Mouse (Mus musculus) embryonic facial prominence, embryonic 10.5 days (tissue): ENCODE measurements around the gene Inpp4b. TPM values are rescaled to one million over a fixed set of nuclear protein-coding genes. Genes with fewer than 3 reads are reported as not detected.
A peak's percentile ranks its signal among the peaks of the same experiment; 100 is the strongest.

Experiments
- DNase-seq: peaks from one replicate; pipeline ENCODE4 v3.0.0-alpha.2; 2017; ENCODE audit warnings: low spot score
- H3K27ac ChIP-seq: fragments of 300-500 bp; sonication (generic); replicated peaks from 2 replicates; pipeline ENCODE4 v1.5.1; 2016; ENCODE audit warnings: mild to moderate bottlenecking
- H3K27me3 ChIP-seq: fragments of 300-500 bp; sonication (generic); replicated peaks from 2 replicates; pipeline ENCODE4 v1.6.1; 2016; ENCODE audit warnings: low read depth, mild to moderate bottlenecking; ENCODE audit not compliant: poor library complexity, severe bottlenecking
- H3K36me3 ChIP-seq: fragments of 300-500 bp; sonication (generic); replicated peaks from 2 replicates; pipeline ENCODE4 v1.6.1; 2016; ENCODE audit warnings: mild to moderate bottlenecking, moderate library complexity
- H3K4me1 ChIP-seq: fragments of 300-500 bp; sonication (generic); 2 replicates; pipeline ENCODE4 v1.6.1; 2016
- H3K4me3 ChIP-seq: fragments of 300-500 bp; sonication (generic); 2 replicates; pipeline ENCODE4 v1.5.1; 2016; ENCODE audit warnings: mild to moderate bottlenecking, moderate library complexity
- H3K9me3 ChIP-seq: fragments of 300-500 bp; sonication (generic); 2 replicates; pipeline ENCODE4 v1.6.1; 2016; ENCODE audit warnings: mild to moderate bottlenecking
- WGBS: fragments of 180-500 bp; shearing (Covaris S2); methylation state at CpG from one replicate; pipeline ENCODE4 v1.1.7; 2016; 5-methylcytosine and 5-hydroxymethylcytosine counted together
- polyA plus RNA-seq: library from polyadenylated mRNA; unstranded; fragments of >200 nt; fragmentation: Nextera tagmentation; extraction: Ambion mirVana; gene quantifications from 2 replicates; pipeline ENCODE4 v1.2.1, GENCODE M21; 2016

Gene Inpp4b
- polyA plus RNA-seq, 1 experiment from 2014 or later = 12.4 TPM

GRCm38 (mm10) chr8:81608082-81608481 is 265.7 kb downstream of the Inpp4b start:
- H3K27ac ChIP-seq = no peak overlapping the region
- no peaks in the 10 kb centered on the region for H3K36me3 ChIP-seq
- DNase-seq = no peak
- WGBS = 90% methylated on average over 1 of the region's 1 CpGs
- no peaks in the 10 kb centered on the region for H3K27me3 ChIP-seq
- no peaks in the 10 kb centered on the region for H3K9me3 ChIP-seq
- no peak overlapping the region for H3K4me3 ChIP-seq
- H3K4me1 ChIP-seq = no peaks in the 10 kb centered on the region

- Histone ChIP-seq H3K27ac (no peak overlapping the region), H3K9me3 (no peaks in the 10 kb centered on the region), H3K4me3 (no peak overlapping the region), H3K27me3 (no peaks in the 10 kb centered on the region), H3K36me3 (no peaks in the 10 kb centered on the region), H3K4me1 (no peaks in the 10 kb centered on the region)
- WGBS = 82% methylated on average over 4 of the region's 4 CpGs
- no peak for DNase-seq
These were observed 266.7 kb downstream of the Inpp4b start for GRCm38 (mm10) chr8:81609064-81609463.

GRCm38 (mm10) chr8:81612611-81613010 is 270.3 kb downstream of the Inpp4b start:
- H3K27me3 ChIP-seq = no peaks in the 10 kb centered on the region
- no peaks in the 10 kb centered on the region for H3K4me1 ChIP-seq
- H3K9me3 ChIP-seq = no peaks in the 10 kb centered on the region
- no peak overlapping the region for H3K27ac ChIP-seq
- WGBS = 73% methylated on average over 2 of the region's 2 CpGs
- no peak for DNase-seq
- H3K36me3 ChIP-seq = no peaks in the 10 kb centered on the region
- H3K4me3 ChIP-seq = no peak overlapping the region

- Histone ChIP-seq H3K4me1 (no peaks in the 10 kb centered on the region), H3K4me3 (no peak overlapping the region), H3K9me3 (no peaks in the 10 kb centered on the region), H3K36me3 (no peaks in the 10 kb centered on the region), H3K27ac (no peak overlapping the region), H3K27me3 (no peaks in the 10 kb centered on the region)
- WGBS = 93% methylated on average over 1 of the region's 1 CpGs
- DNase-seq = no peak
These were observed 271.8 kb downstream of the Inpp4b start for GRCm38 (mm10) chr8:81614135-81614534.

- DNase-seq = no peak
- H3K27me3 ChIP-seq = no peaks in the 10 kb centered on the region
- H3K36me3 ChIP-seq = no peaks in the 10 kb centered on the region
- no peaks in the 10 kb centered on the region for H3K4me1 ChIP-seq
- H3K27ac ChIP-seq = no peak overlapping the region
- no peak overlapping the region for H3K4me3 ChIP-seq
- H3K9me3 ChIP-seq = no peaks in the 10 kb centered on the region
- WGBS = 92% methylated on average over 2 of the region's 2 CpGs
These were observed 272.2 kb downstream of the Inpp4b start for GRCm38 (mm10) chr8:81614605-81615004.

- 83% methylated on average over 1 of the region's 1 CpGs for WGBS
- Histone ChIP-seq H3K27ac (no peak overlapping the region), H3K27me3 (no peaks in the 10 kb centered on the region), H3K4me1 (no peaks in the 10 kb centered on the region), H3K36me3 (no peaks in the 10 kb centered on the region), H3K4me3 (no peak overlapping the region), H3K9me3 (no peaks in the 10 kb centered on the region)
- DNase-seq = no peak
These were observed 273.2 kb downstream of the Inpp4b start for GRCm38 (mm10) chr8:81615552-81615951.

- DNase-seq = no peak
- Histone ChIP-seq H3K27ac (no peak overlapping the region), H3K36me3 (no peaks in the 10 kb centered on the region), H3K4me1 (no peaks in the 10 kb centered on the region), H3K4me3 (no peak overlapping the region), H3K27me3 (no peaks in the 10 kb centered on the region), H3K9me3 (no peaks in the 10 kb centered on the region)
- 98% methylated on average over 3 of the region's 3 CpGs for WGBS
These were observed 276.6 kb downstream of the Inpp4b start for GRCm38 (mm10) chr8:81618918-81619317.

- Histone ChIP-seq H3K27ac (no peak overlapping the region), H3K9me3 (no peaks in the 10 kb centered on the region), H3K4me3 (no peak overlapping the region), H3K4me1 (peaks cover 4% of the 10 kb centered on the region; the same call in 1 of the 2 replicates), H3K36me3 (no peaks in the 10 kb centered on the region), H3K27me3 (no peaks in the 10 kb centered on the region)
- 79% methylated on average over 1 of the region's 1 CpGs for WGBS
- no peak for DNase-seq
These were observed 292.7 kb downstream of the Inpp4b start for GRCm38 (mm10) chr8:81635015-81635414.

- Histone ChIP-seq H3K4me1 (peaks cover 4% of the 10 kb centered on the region; the same call in 1 of the 2 replicates), H3K36me3 (no peaks in the 10 kb centered on the region), H3K27ac (no peak overlapping the region), H3K27me3 (no peaks in the 10 kb centered on the region), H3K4me3 (no peak overlapping the region), H3K9me3 (no peaks in the 10 kb centered on the region)
- DNase-seq = no peak
- 89% methylated on average over 2 of the region's 2 CpGs for WGBS
These were observed 293.7 kb downstream of the Inpp4b start for GRCm38 (mm10) chr8:81635912-81636583.

- no peaks in the 10 kb centered on the region for H3K27me3 ChIP-seq
- WGBS = 84% methylated on average over 3 of the region's 3 CpGs
- no peaks in the 10 kb centered on the region for H3K9me3 ChIP-seq
- no peak overlapping the region for H3K27ac ChIP-seq
- H3K4me3 ChIP-seq = no peak overlapping the region
- H3K36me3 ChIP-seq = no peaks in the 10 kb centered on the region
- DNase-seq = no peak
- H3K4me1 ChIP-seq = peaks cover 4% of the 10 kb centered on the region; the same call in 1 of the 2 replicates
These were observed 296.1 kb downstream of the Inpp4b start for GRCm38 (mm10) chr8:81638478-81638877.

- Histone ChIP-seq H3K36me3 (no peaks in the 10 kb centered on the region), H3K9me3 (no peaks in the 10 kb centered on the region), H3K27ac (no peak overlapping the region), H3K27me3 (no peaks in the 10 kb centered on the region), H3K4me1 (peaks cover 4% of the 10 kb centered on the region; the same call in 1 of the 2 replicates), H3K4me3 (no peak overlapping the region)
- 45% methylated on average over 4 of the region's 4 CpGs for WGBS
- DNase-seq = peak; percentile 12
These were observed 297.5 kb downstream of the Inpp4b start for GRCm38 (mm10) chr8:81639820-81640219.

GRCm38 (mm10) chr8:81643030-81643429 is 300.7 kb downstream of the Inpp4b start:
- WGBS = 87% methylated on average over 4 of the region's 4 CpGs
- H3K27ac ChIP-seq = no peak overlapping the region
- DNase-seq = no peak
- H3K4me1 ChIP-seq = peaks cover 4% of the 10 kb centered on the region; the same call in 1 of the 2 replicates
- no peaks in the 10 kb centered on the region for H3K9me3 ChIP-seq
- no peaks in the 10 kb centered on the region for H3K36me3 ChIP-seq
- no peak overlapping the region for H3K4me3 ChIP-seq
- H3K27me3 ChIP-seq = no peaks in the 10 kb centered on the region

- H3K27ac ChIP-seq = no peak overlapping the region
- no peaks in the 10 kb centered on the region for H3K9me3 ChIP-seq
- no peaks in the 10 kb centered on the region for H3K27me3 ChIP-seq
- no peak overlapping the region for H3K4me3 ChIP-seq
- DNase-seq = no peak
- H3K36me3 ChIP-seq = no peaks in the 10 kb centered on the region
- no peaks in the 10 kb centered on the region for H3K4me1 ChIP-seq
These were observed 349.8 kb downstream of the Inpp4b start for GRCm38 (mm10) chr8:81692167-81692566.
